Mouse (Mus musculus): ENCODE results near the gene Itga10.

DNA sequence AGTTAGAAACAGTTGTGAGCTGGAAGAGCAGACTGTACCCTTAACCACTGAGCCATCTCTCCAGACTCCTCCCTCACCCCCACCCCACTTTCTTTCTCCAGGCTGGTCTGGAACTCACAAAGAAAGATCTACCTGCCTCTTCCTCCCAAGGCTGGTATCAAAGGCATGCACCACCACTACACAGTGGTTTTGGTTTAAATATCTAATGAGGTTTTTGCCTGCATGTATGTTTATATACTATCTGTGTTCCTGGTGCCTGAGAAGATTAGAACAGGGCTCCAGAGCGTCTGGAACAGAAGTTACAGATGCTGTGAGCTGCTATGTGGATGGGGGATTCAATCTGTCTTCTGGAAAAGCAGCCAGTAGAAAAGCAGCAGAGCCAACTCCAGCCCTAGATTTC, 11.4 kb upstream of the Itga10 start:
- TF ChIP-seq CTCF (IDR thresholded peaks at IDR 0.05), result no peak
- TF ChIP-seq EP300 (IDR thresholded peaks at IDR 0.05), result no peak
